Mouse (Mus musculus): Measurements from ENCODE around the gene Nup107. TPM values are rescaled to one million over a fixed set of nuclear protein-coding genes. Genes with fewer than 3 reads are reported as not detected.
"Not testable (repeated sequence)": the region's sequence is repeated elsewhere in the genome, so short reads cannot be mapped to it uniquely, and the experiment has no call there.

The Nup107 gene
- polyA plus RNA-seq, 1 experiment from 2014 or later = 45.1 TPM

GRCm38 (mm10) chr10:117726350-117726749 is 66.2 kb downstream of the Nup107 start:
- H3K9me3 ChIP-seq = no peaks in the 10 kb centered on the region
- no peaks in the 10 kb centered on the region for H3K36me3 ChIP-seq
- no peaks in the 10 kb centered on the region for H3K4me1 ChIP-seq (replicated peaks)
- H3K27ac ChIP-seq = no peak overlapping the region
- WGBS = 92% methylated on average over 4 of the region's 4 CpGs
- H3K4me2 ChIP-seq (replicated peaks) = no peak overlapping the region
- no peak overlapping the region for H3K4me3 ChIP-seq (replicated peaks)
- ATAC-seq = no peak
- no peak overlapping the region for H3K9ac ChIP-seq (replicated peaks)
- no peaks in the 10 kb centered on the region for H3K27me3 ChIP-seq

GRCm38 (mm10) chr10:117725671-117726070 is 66.8 kb downstream of the Nup107 start:
- H3K27me3 ChIP-seq = no peaks in the 10 kb centered on the region
- no peaks in the 10 kb centered on the region for H3K36me3 ChIP-seq
- WGBS = 83% methylated on average over 7 of the region's 7 CpGs
- H3K4me2 ChIP-seq (replicated peaks) = no peak overlapping the region
- no peak overlapping the region for H3K27ac ChIP-seq
- no peak overlapping the region for H3K9ac ChIP-seq (replicated peaks)
- ATAC-seq = no peak
- no peaks in the 10 kb centered on the region for H3K4me1 ChIP-seq (replicated peaks)
- H3K9me3 ChIP-seq = no peaks in the 10 kb centered on the region
- no peak overlapping the region for H3K4me3 ChIP-seq (replicated peaks)

- no peaks in the 10 kb centered on the region for H3K4me1 ChIP-seq (replicated peaks)
- H3K4me3 ChIP-seq (replicated peaks) = no peak overlapping the region
- no peak overlapping the region for H3K4me2 ChIP-seq (replicated peaks)
- 94% methylated on average over 3 of the region's 3 CpGs for WGBS
- no peak for ATAC-seq
- H3K9ac ChIP-seq (replicated peaks) = no peak overlapping the region
- no peaks in the 10 kb centered on the region for H3K36me3 ChIP-seq
- no peaks in the 10 kb centered on the region for H3K9me3 ChIP-seq
- H3K27me3 ChIP-seq = no peaks in the 10 kb centered on the region
- H3K27ac ChIP-seq = no peak overlapping the region
Observed at GRCm38 (mm10) chr10:117724804-117725361, 67.6 kb downstream of the Nup107 start.

GRCm38 (mm10) chr10:117724136-117724718 is 68.3 kb downstream of the Nup107 start:
- Histone ChIP-seq H3K36me3 (no peaks in the 10 kb centered on the region), H3K4me2 (replicated peaks) (no peak overlapping the region), H3K9me3 (no peaks in the 10 kb centered on the region), H3K4me1 (replicated peaks) (no peaks in the 10 kb centered on the region), H3K27me3 (no peaks in the 10 kb centered on the region), H3K9ac (replicated peaks) (no peak overlapping the region), H3K27ac (no peak overlapping the region), H3K4me3 (replicated peaks) (no peak overlapping the region)
- no peak for ATAC-seq
- WGBS = 87% methylated on average over 5 of the region's 5 CpGs

GRCm38 (mm10) chr10:117718161-117719119 is 74.1 kb downstream of the Nup107 start:
- Histone ChIP-seq H3K4me3 (replicated peaks) (no peak overlapping the region), H3K27me3 (no peaks in the 10 kb centered on the region), H3K9ac (replicated peaks) (no peak overlapping the region), H3K27ac (no peak overlapping the region), H3K36me3 (no peaks in the 10 kb centered on the region), H3K4me1 (replicated peaks) (0 out of 2 replicates have a peak, but pooled peaks cover 2% of the 10 kb centered on the region), H3K9me3 (no peaks in the 10 kb centered on the region), H3K4me2 (replicated peaks) (no peak overlapping the region)
- no peak for ATAC-seq
- 69% methylated on average over 19 of the region's 19 CpGs for WGBS

- Histone ChIP-seq H3K9me3 (no peaks in the 10 kb centered on the region), H3K27me3 (no peaks in the 10 kb centered on the region), H3K4me1 (replicated peaks) (0 out of 2 replicates have a peak, but pooled peaks cover 2% of the 10 kb centered on the region), H3K4me3 (replicated peaks) (no peak overlapping the region), H3K36me3 (no peaks in the 10 kb centered on the region), H3K4me2 (replicated peaks) (no peak overlapping the region), H3K27ac (no peak overlapping the region), H3K9ac (replicated peaks) (no peak overlapping the region)
- no peak for ATAC-seq
- 22% methylated on average over 4 of the region's 4 CpGs for WGBS
Observed at GRCm38 (mm10) chr10:117717583-117717982, 74.9 kb downstream of the Nup107 start.

- ATAC-seq = no peak
- H3K4me2 ChIP-seq (replicated peaks) = no peak overlapping the region
- 85% methylated on average over 3 of the region's 3 CpGs for WGBS
Observed at GRCm38 (mm10) chr10:117716686-117717085, 75.8 kb downstream of the Nup107 start.

GRCm38 (mm10) chr10:117715654-117716053 is 76.9 kb downstream of the Nup107 start:
- not testable (repeated sequence) for H3K4me1 ChIP-seq (replicated peaks); H3K9ac ChIP-seq (replicated peaks)

More at GRCm38 (mm10) chr10:117716686-117717085, 75.8 kb downstream of the Nup107 start:
- Histone ChIP-seq H3K36me3 (no peaks in the 10 kb centered on the region), H3K27ac (no peak overlapping the region), H3K4me1 (replicated peaks) (peaks cover 3% of the 10 kb centered on the region; the same call in 1 of the 2 replicates), H3K4me3 (replicated peaks) (no peak overlapping the region), H3K27me3 (no peaks in the 10 kb centered on the region), H3K9me3 (no peaks in the 10 kb centered on the region), H3K9ac (replicated peaks) (no peak overlapping the region)

GRCm38 (mm10) chr10:117714928-117715500 is 77.5 kb downstream of the Nup107 start:
- 73% methylated on average over 4 of the region's 4 CpGs for WGBS
- no peaks in the 10 kb centered on the region for H3K27me3 ChIP-seq
- no peaks in the 10 kb centered on the region for H3K36me3 ChIP-seq
- no peak overlapping the region for H3K27ac ChIP-seq
- no peak overlapping the region for H3K9ac ChIP-seq (replicated peaks)
- no peak overlapping the region for H3K4me3 ChIP-seq (replicated peaks)
- H3K4me2 ChIP-seq (replicated peaks) = no peak overlapping the region
- H3K9me3 ChIP-seq = no peaks in the 10 kb centered on the region
- no peak for ATAC-seq
- peaks cover 9% of the 10 kb centered on the region for H3K4me1 ChIP-seq (replicated peaks)

More at GRCm38 (mm10) chr10:117715654-117716053, 76.9 kb downstream of the Nup107 start:
- H3K4me3 ChIP-seq (replicated peaks); H3K4me2 ChIP-seq (replicated peaks); H3K36me3 ChIP-seq; H3K9me3 ChIP-seq; ATAC-seq; H3K27ac ChIP-seq; H3K27me3 ChIP-seq: not testable (repeated sequence)
- 89% methylated on average over 1 of the region's 1 CpGs for WGBS

- no peak overlapping the region for H3K9ac ChIP-seq (replicated peaks)
- H3K4me3 ChIP-seq (replicated peaks) = no peak overlapping the region
- peaks cover 15% of the 10 kb centered on the region for H3K4me1 ChIP-seq (replicated peaks)
- H3K4me2 ChIP-seq (replicated peaks) = no peak overlapping the region
- WGBS = 93% methylated on average over 3 of the region's 3 CpGs
- H3K27me3 ChIP-seq = no peaks in the 10 kb centered on the region
- H3K9me3 ChIP-seq = no peaks in the 10 kb centered on the region
- H3K36me3 ChIP-seq = no peaks in the 10 kb centered on the region
- ATAC-seq = no peak
- H3K27ac ChIP-seq = no peak overlapping the region
Observed at GRCm38 (mm10) chr10:117714048-117714545, 78.4 kb downstream of the Nup107 start.

GRCm38 (mm10) chr10:117713466-117713865 is 79.0 kb downstream of the Nup107 start:
- 92% methylated on average over 8 of the region's 8 CpGs for WGBS
- Histone ChIP-seq H3K4me2 (replicated peaks) (no peak overlapping the region), H3K27ac (no peak overlapping the region), H3K4me3 (replicated peaks) (no peak overlapping the region), H3K9ac (replicated peaks) (no peak overlapping the region), H3K9me3 (no peaks in the 10 kb centered on the region), H3K4me1 (replicated peaks) (peaks cover 20% of the 10 kb centered on the region), H3K36me3 (no peaks in the 10 kb centered on the region), H3K27me3 (no peaks in the 10 kb centered on the region)
- ATAC-seq = no peak

- H3K9ac ChIP-seq (replicated peaks) = no peak overlapping the region
- H3K9me3 ChIP-seq = no peaks in the 10 kb centered on the region
- no peaks in the 10 kb centered on the region for H3K36me3 ChIP-seq
- H3K27ac ChIP-seq = no peak overlapping the region
- H3K4me3 ChIP-seq (replicated peaks) = no peak overlapping the region
- no peaks in the 10 kb centered on the region for H3K27me3 ChIP-seq
- H3K4me1 ChIP-seq (replicated peaks) = peaks cover 20% of the 10 kb centered on the region
- H3K4me2 ChIP-seq (replicated peaks) = no peak overlapping the region
- 94% methylated on average over 9 of the region's 9 CpGs for WGBS
- ATAC-seq = no peak
Observed at GRCm38 (mm10) chr10:117712871-117713270, 79.6 kb downstream of the Nup107 start.

Measured in midbrain, embryonic 13.5 days (tissue).